In genomic region chr11:95371182-95371581, GRCm38 (mm10) we compare ENCODE assay signal across 24 mouse cellular contexts.
"Had no signal": no experiment of that assay in that cellular context is flagged by ENCODE, and none has a peak within 500 bp of the region (broad histone marks: within the 10 kb centered on the region; RNA-seq: fewer than 3 reads in every experiment).

No protein-coding gene starts in this region.

- H3K4me2 ChIP-seq: heart, embryonic 12.5 days; hindbrain, embryonic 12.5 days; hindbrain, embryonic 14.5 days; kidney, embryonic 15.5 days; limb, embryonic 13.5 days; limb, embryonic 15.5 days; liver, embryonic 11.5 days had no signal

- H3K9me3 ChIP-seq: heart, embryonic 10.5 days; heart, embryonic 12.5 days; hindbrain, embryonic 10.5 days; hindbrain, embryonic 12.5 days; kidney, embryonic 15.5 days; limb, embryonic 13.5 days; limb, embryonic 15.5 days had no signal

- ATAC-seq: hindbrain, embryonic 16.5 days; intestine, embryonic 16.5 days had no signal

- DNase-seq: gastrocnemius, postnatal 10 days; gastrocnemius, postnatal 25 days; heart, postnatal 10 days; heart, postnatal 4 days; kidney, adult 11 months; kidney, adult 2 months; kidney, adult 9 months; kidney, postnatal 14 days; kidney, postnatal 36 days; layer of hippocampus, adult 9-11 months; layer of hippocampus, postnatal 36 days; left cerebral cortex, postnatal 4 days had no signal

- H3K27me3 ChIP-seq: heart, embryonic 12.5 days; hindbrain, embryonic 12.5 days; kidney, embryonic 15.5 days; limb, embryonic 13.5 days; limb, embryonic 15.5 days had no signal

- H3K9ac ChIP-seq: heart, embryonic 12.5 days; hindbrain, embryonic 12.5 days; hindbrain, embryonic 14.5 days; kidney, embryonic 15.5 days; limb, embryonic 13.5 days; limb, embryonic 15.5 days; liver, embryonic 14.5 days had no signal

- H3K4me1 ChIP-seq: hindbrain, embryonic 12.5 days had no signal

- H3K4me3 ChIP-seq: heart, embryonic 10.5 days; heart, embryonic 12.5 days; hindbrain, embryonic 10.5 days; hindbrain, embryonic 12.5 days; kidney, embryonic 15.5 days; limb, embryonic 13.5 days; limb, embryonic 15.5 days had no signal

- H3K27ac ChIP-seq: heart, embryonic 10.5 days; hindbrain, embryonic 12.5 days; hindbrain, embryonic 14.5 days; limb, embryonic 13.5 days; limb, embryonic 15.5 days; liver, embryonic 14.5 days had no signal
